Mouse (Mus musculus) right cerebral cortex, adult 2 months (tissue): ENCODE data around the gene Dvl2.
"Not testable (repeated sequence)": the region's sequence is repeated elsewhere in the genome, so short reads cannot be mapped to it uniquely, and the experiment has no call there.

Experiments
- DNase-seq, 2 experiments: peaks; one replicate each; pipeline ENCODE4 v3.0.0; 2021 to 2022; ENCODE audit warnings: low spot score in 2 of 2

Gene Dvl2

GRCm38 (mm10) chr11:70010033-70010432 lies 9.6 kb downstream of the Dvl2 start:
- no peak for DNase-seq

DNA sequence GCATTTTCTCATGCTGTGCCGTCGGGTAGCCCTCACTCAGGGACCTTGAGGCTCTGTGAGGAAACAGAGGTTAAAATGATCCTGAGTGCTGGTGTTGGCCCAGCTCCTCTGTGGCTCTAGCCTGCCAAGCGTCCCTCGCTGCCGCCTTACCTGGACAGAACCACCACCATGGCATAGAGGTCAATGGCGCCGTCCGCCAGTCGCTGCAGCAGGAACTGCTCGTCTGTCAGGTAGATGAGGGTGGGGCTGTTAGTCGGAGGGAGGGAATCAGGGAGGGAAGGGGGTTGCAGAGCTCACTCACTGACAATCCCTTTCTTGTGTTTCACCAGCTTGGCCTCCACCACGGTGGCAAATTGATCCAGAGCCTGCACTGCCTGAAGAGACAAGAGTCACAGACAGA lies 10.2 kb downstream of the Dvl2 start:
- no peak for DNase-seq

- DNase-seq: no peak
Observed at GRCm38 (mm10) chr11:70010961-70011360, 10.6 kb downstream of the Dvl2 start.

DNA sequence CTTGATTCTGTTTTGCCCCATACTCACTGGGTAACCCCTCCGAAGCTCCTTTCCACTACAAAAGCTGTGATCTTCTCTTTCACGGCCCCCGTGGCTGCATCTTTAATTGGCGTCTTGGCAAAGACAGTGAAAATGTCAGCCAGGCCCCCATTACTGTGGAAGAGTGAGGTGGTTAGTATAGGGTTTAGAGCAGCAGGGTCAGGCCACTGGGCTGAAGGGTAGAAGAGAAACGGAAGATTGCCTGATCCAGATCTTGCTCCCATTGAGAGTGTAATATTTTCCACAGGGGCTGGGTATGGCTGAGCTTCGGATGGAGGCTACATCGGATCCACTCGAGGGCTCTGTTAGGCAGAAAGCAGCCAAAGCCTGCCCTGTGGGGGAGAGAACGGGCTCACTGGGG lies 12.5 kb downstream of the Dvl2 start:
- DNase-seq: no peak

DNA sequence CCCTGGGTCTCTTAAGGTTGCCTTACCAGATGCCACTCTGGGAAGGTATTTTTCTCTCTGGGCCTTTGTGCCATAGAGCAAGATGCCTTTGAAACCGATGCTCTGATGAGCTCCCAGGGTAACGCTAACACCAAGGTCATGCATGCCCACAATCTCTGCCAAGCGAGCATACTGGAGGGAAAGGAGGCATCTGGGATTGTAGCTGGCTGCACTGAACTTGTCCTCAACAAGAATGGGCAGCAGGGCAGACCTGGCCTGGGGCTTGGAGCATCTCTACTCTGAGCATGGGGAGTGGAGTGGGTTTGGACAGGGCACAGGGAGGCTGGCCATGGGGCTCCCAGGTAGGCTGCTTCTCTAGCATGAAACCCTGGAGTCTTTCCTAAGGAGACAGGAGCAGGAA lies 13.0 kb downstream of the Dvl2 start:
- DNase-seq: no peak

DNA sequence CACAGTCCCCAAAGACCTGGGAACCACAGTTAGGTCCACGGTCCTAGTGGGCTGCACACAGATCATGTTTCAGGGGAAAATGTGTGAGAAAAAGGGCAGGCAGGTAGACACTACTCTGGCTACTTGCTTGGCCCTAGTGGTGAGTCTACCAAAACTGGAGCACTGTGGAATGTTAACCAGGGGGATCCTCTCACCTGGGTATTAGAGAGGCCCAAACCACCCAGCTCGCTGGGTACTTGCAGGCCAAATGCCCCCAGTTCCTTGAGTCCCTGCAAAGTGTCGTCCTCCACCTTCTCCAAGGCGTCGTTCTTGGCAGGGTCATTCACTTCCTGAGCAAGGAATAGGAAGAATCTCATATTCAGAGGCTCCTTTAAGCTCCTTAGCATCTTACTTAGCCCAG lies 13.7 kb downstream of the Dvl2 start:
- no peak for DNase-seq

DNA sequence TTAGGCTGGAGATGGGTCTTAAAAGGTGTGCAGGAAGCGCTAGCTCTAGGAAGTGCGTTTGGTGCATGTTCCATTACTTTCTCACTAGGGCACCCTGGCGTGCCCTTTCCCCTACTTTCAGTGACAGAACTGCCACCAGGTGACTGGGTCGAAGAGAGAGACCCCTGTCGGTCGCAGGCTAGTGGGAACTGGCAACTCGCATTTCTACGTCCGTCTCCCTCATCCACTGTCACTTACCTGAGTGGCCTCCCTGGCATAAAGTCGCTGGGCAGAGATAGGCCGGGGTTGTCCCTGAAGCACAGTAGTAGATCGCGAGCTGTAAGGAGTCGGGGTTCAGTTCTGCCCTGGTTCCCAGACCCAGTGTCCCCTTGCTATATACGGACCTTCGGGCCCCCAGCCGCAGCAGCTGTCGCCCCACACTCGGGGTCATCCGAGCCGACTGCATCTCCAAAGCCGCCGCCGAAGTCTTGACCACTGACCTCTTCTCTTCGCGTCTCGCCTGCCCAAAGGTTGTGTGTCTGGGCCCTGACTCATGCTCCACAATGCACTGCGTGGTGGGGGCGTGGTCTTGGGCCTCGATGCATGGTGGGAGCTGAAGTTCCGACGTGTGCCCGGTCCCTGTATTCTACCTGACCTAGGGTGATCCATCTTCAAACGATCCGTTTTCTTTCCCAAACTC lies 14.6 kb downstream of the Dvl2 start, which contains the start of gene Acadvl:
Gene Acadvl, minus strand, starts transcription at position 532 of the 679 bp plus-strand sequence.
- DNase-seq: peak; percentile 87 to 89

DNA sequence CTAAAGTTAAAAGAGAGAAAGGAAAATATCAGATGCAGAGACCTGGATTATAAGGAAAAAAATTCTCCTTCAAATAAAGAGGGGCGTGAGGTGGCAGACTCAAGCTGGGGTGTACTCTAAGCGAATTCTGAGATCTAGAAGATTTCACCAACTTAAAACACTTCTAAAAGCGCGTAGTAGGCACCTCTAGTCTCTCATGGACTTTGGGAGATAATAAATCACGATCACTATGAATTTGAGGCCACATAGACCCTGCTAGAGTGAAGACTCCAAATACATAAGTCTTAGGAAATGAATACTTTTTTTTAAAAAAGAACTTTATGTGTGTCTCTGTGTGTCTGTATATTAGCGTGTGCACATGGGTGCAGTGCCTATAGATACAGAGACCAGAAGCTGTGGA lies 15.3 kb downstream of the Dvl2 start:
- no peak for DNase-seq

DNA sequence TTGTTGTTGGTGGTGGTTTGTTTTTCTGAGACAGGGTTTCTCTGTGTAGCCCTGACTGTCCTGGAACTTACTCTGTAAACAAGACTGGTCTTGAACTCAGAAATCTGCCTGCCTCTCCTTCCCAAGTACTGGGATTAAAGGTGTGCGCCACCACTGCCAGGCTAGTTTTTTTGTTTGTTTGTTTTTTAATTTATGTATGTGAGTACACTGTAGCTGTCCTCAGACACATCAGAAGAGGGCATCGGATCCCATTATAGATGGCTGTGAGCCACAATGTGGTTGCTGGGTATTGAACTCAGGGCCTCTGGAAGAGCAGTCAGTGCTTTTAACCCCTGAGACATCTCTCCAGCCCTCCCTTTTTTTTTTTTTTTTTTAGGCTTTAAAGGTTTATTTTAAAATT lies 15.8 kb downstream of the Dvl2 start:
- DNase-seq: not testable (repeated sequence)

DNA sequence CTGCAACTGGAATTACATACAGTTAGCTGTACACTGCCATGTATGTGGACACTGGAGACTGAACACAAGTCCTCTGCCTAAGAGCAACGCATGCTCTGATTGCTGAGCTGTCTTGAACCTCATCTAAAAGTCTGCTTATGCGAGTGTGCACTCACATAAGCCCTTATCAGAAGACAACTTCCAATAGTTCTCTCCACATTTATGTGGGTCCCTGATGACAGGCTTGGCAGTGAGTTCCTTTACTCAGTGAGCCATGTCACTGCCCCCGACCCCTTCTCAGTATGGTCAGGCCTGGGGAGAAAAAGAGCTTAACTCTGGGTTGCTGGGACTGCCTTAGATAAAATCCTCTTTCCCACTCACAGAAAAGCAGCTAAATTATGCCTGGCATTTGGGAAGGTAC lies 16.3 kb downstream of the Dvl2 start, which contains the start of gene Dlg4:
Gene Dlg4, plus strand, starts transcription at position 274 of the 400 bp plus-strand sequence.
- no peak for DNase-seq

DNA sequence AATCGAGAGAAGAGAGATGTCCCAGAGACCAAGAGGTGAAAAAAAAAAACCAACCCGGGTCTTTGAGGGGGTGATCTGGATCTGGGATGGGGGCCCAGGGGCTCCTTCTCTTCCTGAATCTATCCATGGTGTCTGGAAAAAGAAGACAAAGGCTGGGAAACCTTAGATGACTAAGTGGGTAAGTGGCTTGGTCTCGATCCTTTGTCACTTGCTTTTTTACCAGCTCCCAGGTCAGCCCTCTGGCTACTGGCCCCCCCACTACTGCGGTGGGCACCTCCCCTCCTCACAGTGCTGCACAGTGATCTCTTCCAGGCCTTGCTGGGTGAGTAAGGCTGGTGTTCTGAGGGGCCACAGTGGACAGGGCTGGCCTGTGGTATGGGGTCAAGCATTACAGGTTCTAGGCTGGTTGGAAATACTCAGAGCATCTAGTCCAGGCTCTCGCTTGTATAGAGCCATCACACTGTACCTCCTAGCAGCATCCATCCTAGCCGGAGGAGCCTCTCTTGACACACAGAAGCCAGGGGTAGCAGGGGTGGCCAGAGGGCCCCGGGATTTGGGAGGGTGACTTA lies 16.9 kb downstream of the Dvl2 start:
- DNase-seq: no peak

DNA sequence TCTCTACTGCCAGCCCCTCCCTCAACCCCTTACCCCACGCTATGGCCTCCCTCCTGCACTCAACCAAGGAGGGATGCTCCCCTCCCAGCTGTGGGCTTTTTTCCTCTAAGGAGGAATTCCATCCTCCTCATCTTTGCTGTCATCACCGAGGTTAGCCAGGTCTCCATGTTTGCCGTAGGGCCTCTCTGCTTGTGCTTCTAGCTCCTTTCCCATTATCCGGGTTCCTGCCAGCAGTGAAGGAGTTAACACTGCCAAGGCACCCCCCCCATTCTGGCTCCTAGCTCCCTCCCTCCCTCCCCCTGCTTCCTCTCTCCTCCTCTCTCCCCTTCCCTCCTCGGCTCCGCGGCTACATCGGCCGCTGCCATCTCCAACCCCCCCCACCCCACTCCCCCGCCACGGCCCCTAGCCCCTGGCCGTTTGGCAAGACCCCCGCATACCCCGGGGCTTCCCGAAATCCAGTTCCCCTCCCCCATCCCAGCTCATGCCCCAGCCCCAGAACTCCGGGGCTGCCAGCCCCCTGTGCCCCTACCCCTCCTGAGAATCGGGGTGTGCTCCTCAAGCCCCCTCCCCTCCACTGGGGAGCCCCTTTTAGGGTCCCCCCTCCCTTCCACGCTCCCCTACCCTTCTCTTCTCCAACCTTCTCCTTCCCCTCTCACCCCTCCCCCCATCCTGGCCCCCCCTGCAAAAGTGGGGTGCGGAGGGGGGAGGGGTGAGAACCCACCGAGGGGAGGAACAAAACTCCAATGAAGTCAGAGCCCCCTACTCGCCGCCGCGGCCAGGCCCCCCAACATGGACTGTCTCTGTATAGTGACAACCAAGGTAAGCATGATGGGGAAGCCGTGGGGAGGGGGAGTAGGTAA lies 18.0 kb downstream of the Dvl2 start:
- peak in 1 of 2 experiments; percentile 73 for DNase-seq

DNA sequence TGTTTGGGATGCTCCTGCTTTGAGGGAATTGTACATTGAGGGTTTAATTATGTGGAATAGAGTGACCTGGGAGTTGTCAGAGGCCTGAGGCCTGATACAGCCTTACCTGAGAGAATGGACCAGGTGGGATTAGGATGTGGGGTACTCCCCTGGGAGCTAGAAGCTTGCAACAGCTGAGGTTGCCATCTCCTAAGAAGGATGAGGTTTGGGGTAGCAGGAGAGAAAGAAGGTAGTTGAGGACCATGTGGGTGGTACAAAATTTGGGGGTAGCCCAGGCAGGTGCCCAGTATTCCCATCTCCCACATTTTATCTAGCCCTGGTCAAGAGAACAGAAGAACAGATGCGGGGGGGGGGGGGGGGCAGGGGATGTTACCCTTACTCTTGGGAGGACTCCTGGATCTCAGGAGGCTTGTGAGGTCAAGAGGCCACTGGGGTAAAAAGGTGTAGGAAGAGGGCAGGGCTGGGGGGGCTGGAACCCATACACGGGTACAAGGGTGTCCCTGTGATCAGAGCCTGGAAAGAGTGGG lies 19.2 kb downstream of the Dvl2 start:
- DNase-seq: no peak

GRCm38 (mm10) chr11:70020022-70020631 lies 19.7 kb downstream of the Dvl2 start:
- peak in 1 of 2 experiments; percentile 56 for DNase-seq

DNA sequence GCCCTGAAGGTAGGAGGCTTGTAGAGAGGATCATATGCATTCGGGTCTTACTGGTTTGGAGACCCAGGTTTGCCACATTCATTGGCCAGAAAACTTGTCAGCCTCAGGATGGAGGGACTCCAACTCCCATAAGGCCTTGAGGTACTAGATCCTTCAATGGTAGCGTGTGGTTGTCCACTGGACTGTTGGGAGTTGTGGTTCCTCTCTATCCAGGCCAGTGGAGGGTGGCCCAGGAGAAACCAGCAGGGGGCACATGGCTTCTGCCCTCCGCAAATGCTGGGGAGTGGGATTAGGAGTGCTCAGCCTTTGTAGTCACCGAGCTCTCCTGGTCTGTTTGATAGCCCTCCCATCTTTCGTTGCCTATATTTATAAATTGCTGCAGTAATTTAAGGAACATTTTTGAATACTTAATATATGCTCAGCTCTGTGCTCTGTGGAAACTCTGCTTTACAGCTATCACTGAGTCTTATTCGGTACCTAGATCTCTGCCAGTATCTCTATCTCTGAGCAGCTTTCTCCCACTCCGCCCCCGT lies 20.4 kb downstream of the Dvl2 start:
- peak; percentile 77 to 78 for DNase-seq

DNA sequence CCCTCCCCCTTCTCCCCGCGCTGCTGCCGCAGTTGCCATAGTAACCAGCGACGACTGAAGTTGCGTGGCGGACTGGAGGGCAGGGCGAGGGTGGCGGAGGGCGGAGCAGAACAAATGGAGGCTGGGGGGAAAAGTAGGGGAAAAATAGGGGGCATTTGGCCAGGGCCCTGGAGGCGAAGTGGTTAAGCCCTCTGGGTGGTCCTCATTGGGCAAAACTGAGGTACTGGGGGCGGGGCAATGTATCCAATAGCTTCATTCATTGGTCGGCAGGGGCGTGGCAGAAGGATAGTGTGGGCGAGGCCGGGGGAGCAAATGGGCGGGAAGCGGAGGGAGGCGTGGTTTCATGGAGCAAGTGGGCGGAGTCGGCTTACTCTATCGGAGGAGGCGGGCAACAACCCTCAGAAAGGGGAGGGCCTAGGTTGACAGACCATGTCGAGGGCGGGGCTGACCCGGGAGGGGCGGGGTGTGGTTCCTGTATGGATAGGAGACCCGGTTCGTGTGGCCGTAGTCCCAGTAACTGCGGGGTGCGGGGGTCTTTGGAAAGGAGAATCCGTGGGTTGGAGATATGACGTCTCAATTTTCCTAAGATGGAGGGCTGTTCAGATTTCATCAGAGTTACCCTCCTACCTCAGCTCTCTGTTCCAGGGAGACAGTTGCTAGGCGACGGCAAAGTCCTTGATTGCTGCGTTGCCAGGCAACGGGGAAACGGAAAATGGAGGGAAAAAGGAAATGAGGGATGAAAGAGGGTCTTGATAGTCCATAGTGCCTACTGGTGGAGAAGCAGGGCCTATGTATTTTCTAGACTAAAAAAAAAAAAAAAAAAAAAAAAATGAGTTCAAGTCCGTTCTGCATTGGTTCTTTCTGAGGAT lies 21.1 kb downstream of the Dvl2 start:
- DNase-seq: peak; percentile 95 to 96

DNA sequence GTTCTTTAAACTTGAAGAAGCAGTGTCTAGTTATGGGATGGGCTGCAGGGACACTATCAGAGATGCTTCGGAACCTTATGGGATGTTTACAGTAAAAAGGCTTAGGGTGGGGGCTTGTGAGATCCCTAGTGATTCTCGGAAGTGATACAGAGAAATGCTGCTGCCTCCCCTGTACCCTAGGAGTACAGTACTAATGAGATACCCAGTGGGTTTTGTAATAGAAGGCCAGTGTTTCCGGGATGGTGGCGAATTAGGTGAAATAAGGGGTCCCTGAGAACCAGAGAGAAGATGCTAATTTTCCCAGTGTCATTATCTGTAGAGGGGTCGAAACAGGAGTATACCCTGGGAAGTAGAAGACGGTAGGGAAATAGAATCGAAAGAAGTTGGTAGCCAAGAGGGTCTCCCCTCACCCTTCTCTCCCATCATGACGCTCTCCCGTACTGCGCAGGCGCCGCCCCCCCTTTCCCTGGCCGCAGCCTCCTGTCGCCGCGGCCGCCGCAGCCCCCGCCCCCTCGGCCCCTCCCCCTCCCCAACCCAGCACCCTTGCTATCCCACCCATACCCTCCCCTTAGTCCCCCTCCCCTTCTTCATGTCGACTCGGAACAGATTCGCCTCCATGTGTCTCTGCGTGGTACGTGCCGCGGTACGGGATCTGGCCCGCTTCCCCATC lies 23.2 kb downstream of the Dvl2 start:
- no peak for DNase-seq

GRCm38 (mm10) chr11:70024151-70024514 lies 23.7 kb downstream of the Dvl2 start:
- no peak for DNase-seq

DNA sequence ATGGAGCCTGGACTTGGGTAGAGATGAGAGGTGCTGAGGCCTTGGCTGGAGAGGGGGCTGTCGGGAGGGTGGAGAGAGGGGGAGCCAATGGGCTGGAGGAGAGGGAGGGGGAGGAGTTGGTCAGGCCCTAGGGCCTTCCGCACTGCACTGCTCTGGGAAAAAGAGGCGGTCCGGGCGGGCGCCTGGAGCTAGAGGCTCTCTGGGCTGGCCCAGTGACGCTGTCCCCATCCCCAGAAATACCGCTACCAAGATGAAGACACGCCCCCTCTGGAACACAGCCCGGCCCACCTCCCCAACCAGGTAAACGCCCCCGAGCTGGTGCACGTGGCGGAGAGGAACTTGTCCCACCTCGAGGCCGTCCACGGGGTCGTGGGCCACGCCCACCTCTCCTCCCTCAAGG lies 26.3 kb downstream of the Dvl2 start:
- no peak for DNase-seq

- peak; percentile 49 to 52 for DNase-seq
Observed at GRCm38 (mm10) chr11:70027397-70027796, 27.0 kb downstream of the Dvl2 start.
